Mouse (Mus musculus) hindbrain, embryonic 16.5 days (tissue): ENCODE measurements around the gene Sphk1. TPM values are rescaled to one million over a fixed set of nuclear protein-coding genes. Genes with fewer than 3 reads are reported as not detected.

ENCODE experiments used
- ATAC-seq: fragments of 200-750 bp; cut with Nextera tagmentation; 2 replicates; pipeline ENCODE4 v1.8.0; 2017; ENCODE audit warnings: moderate TSS enrichment, moderate library complexity
- H3K27ac ChIP-seq: fragments of 300-500 bp; sonication (generic); 2 replicates; pipeline ENCODE4 v1.5.1; 2014; ENCODE audit warnings: low read depth, mild to moderate bottlenecking, control low read depth, low read length, moderate library complexity
- H3K27me3 ChIP-seq: fragments of 300-500 bp; sonication (generic); replicated peaks from 2 replicates; pipeline ENCODE4 v1.6.1; 2014; ENCODE audit warnings: low read length; ENCODE audit not compliant: control insufficient read depth, insufficient read depth
- H3K36me3 ChIP-seq: fragments of 300-500 bp; sonication (generic); 2 replicates; pipeline ENCODE4 v1.6.1; 2014; ENCODE audit warnings: mild to moderate bottlenecking, low read length, moderate library complexity, mixed read lengths; ENCODE audit not compliant: control insufficient read depth, insufficient read depth
- H3K4me1 ChIP-seq: fragments of 300-500 bp; sonication (generic); 2 replicates; pipeline ENCODE4 v1.6.1; 2014; ENCODE audit warnings: low read depth, low read length; ENCODE audit not compliant: control insufficient read depth, insufficient read depth
- H3K4me2 ChIP-seq: fragments of 300-500 bp; sonication (generic); 2 replicates; pipeline ENCODE4 v1.6.1; 2014; ENCODE audit warnings: mild to moderate bottlenecking, low read length, control low read depth, moderate library complexity
- H3K4me3 ChIP-seq: fragments of 300-500 bp; sonication (generic); 2 replicates; pipeline ENCODE4 v1.5.1; 2014; ENCODE audit warnings: mild to moderate bottlenecking, low read length, control low read depth, moderate library complexity
- H3K9ac ChIP-seq: fragments of 300-500 bp; sonication (generic); 2 replicates; pipeline ENCODE4 v1.6.1; 2014; ENCODE audit warnings: low read depth, mild to moderate bottlenecking, control low read depth, low read length, moderate library complexity
- H3K9me3 ChIP-seq: fragments of 300-500 bp; sonication (generic); 2 replicates; pipeline ENCODE4 v1.6.1; 2014; ENCODE audit warnings: mild to moderate bottlenecking, low read length, moderate library complexity; ENCODE audit not compliant: control insufficient read depth
- WGBS: fragments of 180-500 bp; shearing (Covaris S2); extraction: QIAGEN DNeasy Blood & Tissue Kit; methylation state at CpG from one replicate; pipeline ENCODE4 v1.1.7; 2014; 5-methylcytosine and 5-hydroxymethylcytosine counted together
- polyA plus RNA-seq: library from polyadenylated mRNA; unstranded; fragments of >200 nt; fragmentation: Nextera tagmentation; extraction: Ambion mirVana; gene quantifications from 2 replicates; pipeline ENCODE4 v1.2.1, GENCODE M21; 2015

Gene Sphk1
- polyA plus RNA-seq, 1 experiment from 2014 or later: 13.9 TPM

- Histone ChIP-seq H3K9ac (no peak overlapping the region), H3K4me3 (no peak overlapping the region), H3K9me3 (no peaks in the 10 kb centered on the region), H3K4me1 (peaks cover 41% of the 10 kb centered on the region), H3K27me3 (no peaks in the 10 kb centered on the region), H3K4me2 (peak overlapping the region; percentile 76), H3K36me3 (no peaks in the 10 kb centered on the region), H3K27ac (no peak overlapping the region)
- no peak for ATAC-seq
- 94% methylated on average over 3 of the region's 3 CpGs for WGBS
These were observed 48.6 kb downstream of the Sphk1 start for GRCm38 (mm10) chr11:116579280-116579679.

GRCm38 (mm10) chr11:116580031-116580652 is 49.4 kb downstream of the Sphk1 start:
- peak overlapping the region; percentile 99 for H3K9ac ChIP-seq
- H3K9me3 ChIP-seq: no peaks in the 10 kb centered on the region
- peaks cover 33% of the 10 kb centered on the region for H3K4me1 ChIP-seq
- no peaks in the 10 kb centered on the region for H3K27me3 ChIP-seq
- ATAC-seq: no peak
- H3K4me2 ChIP-seq: peak overlapping the region; percentile 76
- H3K4me3 ChIP-seq: peak overlapping the region; percentile 100
- no peaks in the 10 kb centered on the region for H3K36me3 ChIP-seq
- peak overlapping the region; percentile 93 for H3K27ac ChIP-seq
- WGBS: 20% methylated on average over 10 of the region's 10 CpGs

GRCm38 (mm10) chr11:116580711-116581375 is 50.1 kb downstream of the Sphk1 start:
- peak overlapping the region; percentile 93 for H3K27ac ChIP-seq
- H3K9ac ChIP-seq: peak overlapping the region; percentile 99
- H3K4me1 ChIP-seq: peaks cover 28% of the 10 kb centered on the region
- ATAC-seq: peak; percentile 73
- peak overlapping the region; percentile 100 for H3K4me3 ChIP-seq
- no peaks in the 10 kb centered on the region for H3K27me3 ChIP-seq
- no peaks in the 10 kb centered on the region for H3K36me3 ChIP-seq
- under 1% methylated on average over 78 of the region's 91 CpGs for WGBS
- H3K4me2 ChIP-seq: peak overlapping the region; percentile 76
- H3K9me3 ChIP-seq: no peaks in the 10 kb centered on the region

GRCm38 (mm10) chr11:116581376-116581814 is 50.7 kb downstream of the Sphk1 start, which contains the start of gene Ube2o:
Gene Ube2o, minus strand, starts transcription at chr11:116581447.
- H3K4me2 ChIP-seq: peak within 1 kb of the TSS; percentile 76
- H3K27me3 ChIP-seq: no peaks in the 10 kb centered on the region
- peak; percentile 90 for ATAC-seq
- peak within 1 kb of the TSS; percentile 93 for H3K27ac ChIP-seq
- peak within 1 kb of the TSS; percentile 100 for H3K4me3 ChIP-seq
- no peaks in the 10 kb centered on the region for H3K9me3 ChIP-seq
- H3K4me1 ChIP-seq: peaks cover 22% of the 10 kb centered on the region
- H3K9ac ChIP-seq: peak within 1 kb of the TSS; percentile 99
- no peaks in the 10 kb centered on the region for H3K36me3 ChIP-seq
- 2% methylated on average over 34 of the region's 51 CpGs for WGBS

- Histone ChIP-seq H3K4me1 (peaks cover 10% of the 10 kb centered on the region), H3K27ac (no peak overlapping the region), H3K27me3 (no peaks in the 10 kb centered on the region), H3K4me2 (no peak overlapping the region), H3K36me3 (no peaks in the 10 kb centered on the region), H3K9me3 (no peaks in the 10 kb centered on the region), H3K4me3 (no peak overlapping the region), H3K9ac (no peak overlapping the region)
- ATAC-seq: no peak
- WGBS: 87% methylated on average over 6 of the region's 6 CpGs
These were observed 55.0 kb downstream of the Sphk1 start for GRCm38 (mm10) chr11:116585682-116586081.

Other genes starting within 250 kb of the Sphk1 start
- gene Galr2, start 250.0 kb upstream of the Sphk1 start, polyA plus RNA-seq: 0.25 and 1.1 TPM in 2 replicates
- gene Exoc7, start 223.7 kb upstream of the Sphk1 start, polyA plus RNA-seq: 122 and 127 TPM in 2 replicates
- gene Foxj1, start 195.5 kb upstream of the Sphk1 start, polyA plus RNA-seq: 13.2 and 16.2 TPM in 2 replicates
- 27.8 and 28.5 TPM in 2 replicates for gene Rnf157, start 117.9 kb upstream of the Sphk1 start, polyA plus RNA-seq
- 28.3 and 35.1 TPM in 2 replicates for gene Ubald2, start 96.8 kb upstream of the Sphk1 start, polyA plus RNA-seq
- 0.38 and 0.40 TPM in 2 replicates for gene Qrich2, start 64.7 kb upstream of the Sphk1 start, polyA plus RNA-seq
- gene Prpsap1, start 36.7 kb upstream of the Sphk1 start, polyA plus RNA-seq: 181 and 190 TPM in 2 replicates
- gene Ube2o, start 50.5 kb downstream of the Sphk1 start, polyA plus RNA-seq: 16.4 and 16.6 TPM in 2 replicates
- gene Aanat, start 55.5 kb downstream of the Sphk1 start, polyA plus RNA-seq: 0.51 and 0.55 TPM in 2 replicates
- gene Rhbdf2, start 96.1 kb downstream of the Sphk1 start, polyA plus RNA-seq: 1.7 and 2.1 TPM in 2 replicates
- gene Prcd, start 122.6 kb downstream of the Sphk1 start, polyA plus RNA-seq: 3.1 and 4.2 TPM in 2 replicates
- gene Cygb, start 123.4 kb downstream of the Sphk1 start, polyA plus RNA-seq: 34.4 and 37.4 TPM in 2 replicates
- not detected in 2 replicates for gene St6galnac1, start 244.6 kb downstream of the Sphk1 start, polyA plus RNA-seq